Mouse (Mus musculus) heart, adult 2 months (tissue): ENCODE data around the gene Ak3.

Experiments used
- CTCF ChIP-seq: fragments of 200-600 bp; IDR thresholded peaks from 2 replicates; pipeline ENCODE4 v1.8.1; 2022; ENCODE audit warnings: antibody characterized with exemption, mild to moderate bottlenecking, moderate library complexity
- POLR2A ChIP-seq: fragments of 200-500 bp; IDR thresholded peaks from 2 replicates; pipeline ENCODE4 v1.6.1; 2011; ENCODE audit warnings: mild to moderate bottlenecking, low read depth, low read length, control low read depth; ENCODE audit not compliant: insufficient read depth

DNA sequence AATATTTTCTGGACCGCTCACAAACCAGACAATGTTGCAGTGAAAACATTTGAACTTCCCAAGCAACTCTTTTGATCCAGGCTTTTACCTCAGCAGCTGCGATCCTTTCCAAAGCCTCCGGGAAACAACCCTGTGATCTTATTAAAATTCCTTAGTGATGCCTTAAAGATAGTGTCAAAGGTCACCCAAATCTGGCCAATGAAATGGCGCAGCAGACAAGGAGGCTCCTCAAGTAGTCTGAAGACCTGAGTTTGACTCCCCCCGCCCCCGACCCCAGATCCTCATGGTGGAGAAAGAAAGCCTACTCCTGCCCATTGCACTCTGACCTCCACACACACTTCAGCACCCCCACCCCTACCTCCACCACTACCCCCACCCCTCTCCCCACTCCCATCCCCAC, 12.5 kb upstream of the Ak3 start:
- TF ChIP-seq POLR2A = no peak
- TF ChIP-seq CTCF = no peak
